13 mouse cellular contexts compared by ENCODE assay signal in genomic region chr8:54610238-54610637, GRCm38 (mm10). TPM values are rescaled to one million over a fixed set of nuclear protein-coding genes. Genes with fewer than 3 reads are reported as not detected.
DNase-seq lines count a peak whose midpoint lies in the region; ATAC-seq and TF ChIP-seq lines count a peak whose summit lies in the region.
"Had no signal": no experiment of that assay in that cellular context is flagged by ENCODE, and none has a peak within 500 bp of the region (broad histone marks: within the 10 kb centered on the region; RNA-seq: fewer than 3 reads in every experiment).

No protein-coding gene starts in this region.

- peaks cover 2% of the 10 kb centered on the region; the same call in 1 of the 2 replicates for H3K4me1 ChIP-seq in heart, adult 2 months (ENCODE audit: control insufficient read depth, insufficient read depth, low read length)
- no peaks in the 10 kb centered on the region for H3K4me1 ChIP-seq in heart, embryonic 11.5 days (ENCODE audit: control insufficient read depth, insufficient read depth, low read length)
- H3K4me1 ChIP-seq in liver, embryonic 11.5 days (replicated peaks; ENCODE audit: control insufficient read depth, insufficient read depth, low read length), result no peaks in the 10 kb centered on the region

- H3K9ac ChIP-seq in heart, adult 2 months (ENCODE audit: low read depth, low read length), result no peak overlapping the region
- no peak overlapping the region for H3K9ac ChIP-seq in heart, embryonic 11.5 days (ENCODE audit: low read depth, low read length)
- H3K9ac ChIP-seq in liver, embryonic 11.5 days (ENCODE audit: low read depth, low read length), result no peak overlapping the region

- POLR2A ChIA-PET in Patski (lab: Charles Lee), result interaction anchor here (0.7 to 1.7 kb wide), 7 partner anchors 19 to 95 kb away, joined by 3 to 13 read pairs (median 3); no protein-coding TSS in a partner anchor

- WGBS in heart, adult 2 months, result 33% methylated on average over 4 of the region's 4 CpGs
- WGBS in heart, embryonic 11.5 days (ENCODE audit: insufficient replicate concordance), result 66% methylated on average over 4 of the region's 4 CpGs
- WGBS in liver, embryonic 11.5 days, result 75% methylated on average over 4 of the region's 4 CpGs

- TF ChIP-seq POLR2A in heart, adult 2 months (IDR thresholded peaks at IDR 0.05; ENCODE audit: insufficient read depth, low read depth, low read length), result no peak

- in situ Hi-C loops in Patski (cut with MboI; ENCODE audit: low pct_unique_long_range_greater_than_20kb), result no loop called here

- ATAC-seq in heart, embryonic 11.5 days (replicated peaks; ENCODE audit: insufficient number of reproducible peaks, low FRiP score, low TSS enrichment), result no peak
- ATAC-seq in Patski, result peak; percentile 93
- ATAC-seq in liver, embryonic 11.5 days (replicated peaks; ENCODE audit: low FRiP score), result no peak
- ATAC-seq in frontal cortex, adult (ENCODE audit: low TSS enrichment), result no peak
- ATAC-seq: activated CD4-positive, CD25-positive, alpha-beta regulatory T cell, adult 4 months; CD4-positive, CD25-positive, alpha-beta regulatory T cell, adult 4 months had no signal

- TF ChIP-seq CTCF in heart, adult 2 months (IDR thresholded peaks at IDR 0.05), result no peak
- TF ChIP-seq CTCF in Patski (IDR thresholded peaks at IDR 0.05), result no peak

- CTCF ChIA-PET in Patski (lab: Charles Lee), result interaction anchor here (1.2 to 1.7 kb wide), 6 partner anchors 15 to 73 kb away, joined by 3 to 6 read pairs (median 4); no protein-coding TSS in a partner anchor

- H3K27me3 ChIP-seq in heart, adult 2 months (ENCODE audit: control insufficient read depth, insufficient read depth, low read length), result no peaks in the 10 kb centered on the region
- H3K27me3 ChIP-seq in heart, embryonic 11.5 days (ENCODE audit: control insufficient read depth, insufficient read depth, low read length), result no peaks in the 10 kb centered on the region
- no peaks in the 10 kb centered on the region for H3K27me3 ChIP-seq in Patski
- H3K27me3 ChIP-seq in liver, embryonic 11.5 days (replicated peaks; ENCODE audit: control insufficient read depth, insufficient read depth, low read length), result no peaks in the 10 kb centered on the region

- no peaks in the 10 kb centered on the region for H3K9me3 ChIP-seq in heart, embryonic 11.5 days (replicated peaks; ENCODE audit: control insufficient read depth, low read length)
- H3K9me3 ChIP-seq in liver, embryonic 11.5 days (ENCODE audit: control insufficient read depth, low read length), result no peaks in the 10 kb centered on the region

- peak overlapping the region; percentile 81 for H3K27ac ChIP-seq in heart, adult 2 months
- no peak overlapping the region for H3K27ac ChIP-seq in heart, embryonic 11.5 days (ENCODE audit: low read depth, low read length)
- H3K27ac ChIP-seq in liver, embryonic 11.5 days (ENCODE audit: low read depth, low read length), result no peak overlapping the region

- intact Hi-C loops in heart, adult 2 months (cut with DNase I), result loop anchor here (5.0 kb wide), 1 partner anchor 73 kb away; no protein-coding TSS in a partner anchor

- H3K36me3 ChIP-seq in heart, adult 2 months (ENCODE audit: control insufficient read depth, insufficient read depth, low read length), result peaks cover 6% of the 10 kb centered on the region; the same call in 1 of the 2 replicates
- H3K36me3 ChIP-seq in heart, embryonic 11.5 days (ENCODE audit: control insufficient read depth, insufficient read depth, low read length), result no peaks in the 10 kb centered on the region
- no peaks in the 10 kb centered on the region for H3K36me3 ChIP-seq in liver, embryonic 11.5 days (ENCODE audit: control insufficient read depth, insufficient read depth, low read length)

- no peak overlapping the region for H3K4me2 ChIP-seq in heart, embryonic 11.5 days
- H3K4me2 ChIP-seq in liver, embryonic 11.5 days, result no peak overlapping the region

- no peak overlapping the region for H3K4me3 ChIP-seq in heart, adult 2 months
- no peak overlapping the region for H3K4me3 ChIP-seq in heart, embryonic 11.5 days (ENCODE audit: low read depth, low read length)
- H3K4me3 ChIP-seq in liver, embryonic 11.5 days (ENCODE audit: low read depth, low read length), result no peak overlapping the region

- 0 out of 2 replicates have a peak, but pooled peaks have one; percentile 14 for TF ChIP-seq EP300 in heart, adult 2 months (IDR thresholded peaks at IDR 0.05; ENCODE audit: insufficient read depth, low read depth, low read length)

- H3K79me2 ChIP-seq in heart, adult 2 months (replicated peaks; ENCODE audit: control insufficient read depth, insufficient read depth, low read length), result no peaks in the 10 kb centered on the region

- DNase-seq in heart, adult 2 months, result peak; percentile 41 to 63
- peak; percentile 91 for DNase-seq in Patski (ENCODE audit: low read depth, low spot score)
- peak; percentile 57 for DNase-seq in gastrocnemius, postnatal 25 days
- peak; percentile 15 to 37 for DNase-seq in kidney, postnatal 36 days
- no peak for DNase-seq in liver, embryonic 11.5 days (ENCODE audit: low spot score)
- DNase-seq in T-cell, adult 2 months (ENCODE audit: low spot score), result no peak

RNA-seq across cellular contexts. Expression of gene Spata4, which starts 9.7 kb away (rescaled TPM):
- total RNA-seq in heart, adult 2 months (2021), result not detected
- polyA plus RNA-seq in heart, adult 2 months (2012; rRNA removed), result 0.27 TPM in 1 of 2 replicates, not detected in the other
- not detected in 2 replicates for polyA plus RNA-seq in heart, embryonic 11.5 days (2014; fragmentation: Nextera tagmentation; extraction: Ambion mirVana)
- not detected for polyA plus RNA-seq in Patski (2021)
- total RNA-seq in gastrocnemius, postnatal 25 days (2021), result not detected
- not detected in 2 replicates for polyA plus RNA-seq in liver, embryonic 11.5 days (2014; fragmentation: Nextera tagmentation; extraction: Ambion mirVana)
- total RNA-seq: granulocyte monocyte progenitor cell, adult 5-6 weeks had no signal
- polyA plus RNA-seq: activated CD4-positive, CD25-positive, alpha-beta regulatory T cell, adult 4 months; CD4-positive, CD25-positive, alpha-beta regulatory T cell, adult 4 months; liver, embryonic 16.5 days; neural tube, embryonic 11.5 days had no signal

Comparison
In these comparisons a context has a peak if more than half of its experiments do, and no peak if none do; other contexts are left out.
1. DNase-seq: peak in heart, adult 2 months (2 of 2), Patski (single experiment), gastrocnemius, postnatal 25 days (single experiment) and kidney, postnatal 36 days (2 of 2); none in liver, embryonic 11.5 days (single experiment) and T-cell, adult 2 months (single experiment).